Mouse (Mus musculus): ENCODE measurements around the gene Akr1b8. TPM values are rescaled to one million over a fixed set of nuclear protein-coding genes. Genes with fewer than 3 reads are reported as not detected.
A peak's percentile ranks its signal among the peaks of the same experiment; 100 is the strongest.
"Not testable (repeated sequence)": the region's sequence is repeated elsewhere in the genome, so short reads cannot be mapped to it uniquely, and the experiment has no call there.

Akr1b8 gene
- polyA plus RNA-seq, 1 experiment from 2014 or later = 5.2 TPM

- Histone ChIP-seq H3K4me2 (ENCODE audit: low read depth, low read length) (no peak overlapping the region), H3K4me1 (ENCODE audit: control insufficient read depth, insufficient read depth, low read length) (no peaks in the 10 kb centered on the region), H3K9me3 (ENCODE audit: control insufficient read depth, low read length) (no peaks in the 10 kb centered on the region), H3K36me3 (ENCODE audit: control insufficient read depth, insufficient read depth, low read length) (no peaks in the 10 kb centered on the region), H3K4me3 (ENCODE audit: low read depth, low read length) (no peak overlapping the region), H3K27ac (ENCODE audit: low read depth, low read length) (no peak overlapping the region), H3K9ac (replicated peaks; ENCODE audit: low read depth, low read length) (no peak overlapping the region), H3K27me3 (ENCODE audit: control insufficient read depth, insufficient read depth, low read length) (no peaks in the 10 kb centered on the region)
- WGBS = 44% methylated on average over 10 of the region's 10 CpGs
- ATAC-seq (ENCODE audit: low read depth) = no peak
Measured at GRCm38 (mm10) chr6:34344135-34344850, 9.6 kb upstream of the Akr1b8 start.

GRCm38 (mm10) chr6:34344935-34345334 is 9.0 kb upstream of the Akr1b8 start:
- H3K4me3 ChIP-seq (ENCODE audit: low read depth, low read length) = no peak overlapping the region

GRCm38 (mm10) chr6:34346096-34346898 is 7.6 kb upstream of the Akr1b8 start:
- H3K4me1 ChIP-seq (ENCODE audit: control insufficient read depth, insufficient read depth, low read length) = no peaks in the 10 kb centered on the region
- H3K27ac ChIP-seq (ENCODE audit: low read depth, low read length) = no peak overlapping the region
- ATAC-seq (ENCODE audit: low read depth) = peak; percentile 82; the same call in 1 of the 2 replicates
- no peak overlapping the region for H3K4me2 ChIP-seq (ENCODE audit: low read depth, low read length)
- no peaks in the 10 kb centered on the region for H3K36me3 ChIP-seq (ENCODE audit: control insufficient read depth, insufficient read depth, low read length)
- H3K9ac ChIP-seq (replicated peaks; ENCODE audit: low read depth, low read length) = no peak overlapping the region
- no peaks in the 10 kb centered on the region for H3K9me3 ChIP-seq (ENCODE audit: control insufficient read depth, low read length)
- H3K4me3 ChIP-seq (ENCODE audit: low read depth, low read length) = no peak overlapping the region
- H3K27me3 ChIP-seq (ENCODE audit: control insufficient read depth, insufficient read depth, low read length) = no peaks in the 10 kb centered on the region
- 55% methylated on average over 14 of the region's 14 CpGs for WGBS

More at GRCm38 (mm10) chr6:34344935-34345334, 9.0 kb upstream of the Akr1b8 start:
- Histone ChIP-seq H3K4me1 (ENCODE audit: control insufficient read depth, insufficient read depth, low read length) (no peaks in the 10 kb centered on the region), H3K27me3 (ENCODE audit: control insufficient read depth, insufficient read depth, low read length) (no peaks in the 10 kb centered on the region), H3K4me2 (ENCODE audit: low read depth, low read length) (no peak overlapping the region), H3K27ac (ENCODE audit: low read depth, low read length) (no peak overlapping the region), H3K9ac (replicated peaks; ENCODE audit: low read depth, low read length) (no peak overlapping the region), H3K36me3 (ENCODE audit: control insufficient read depth, insufficient read depth, low read length) (no peaks in the 10 kb centered on the region), H3K9me3 (ENCODE audit: control insufficient read depth, low read length) (no peaks in the 10 kb centered on the region)
- WGBS = 30% methylated on average over 9 of the region's 9 CpGs
- ATAC-seq (ENCODE audit: low read depth) = no peak

- Histone ChIP-seq H3K36me3 (ENCODE audit: control insufficient read depth, insufficient read depth, low read length) (no peaks in the 10 kb centered on the region), H3K4me1 (ENCODE audit: control insufficient read depth, insufficient read depth, low read length) (0 out of 2 replicates have a peak, but pooled peaks cover 3% of the 10 kb centered on the region), H3K27ac (ENCODE audit: low read depth, low read length) (no peak overlapping the region), H3K4me2 (ENCODE audit: low read depth, low read length) (no peak overlapping the region), H3K9me3 (ENCODE audit: control insufficient read depth, low read length) (no peaks in the 10 kb centered on the region), H3K9ac (replicated peaks; ENCODE audit: low read depth, low read length) (no peak overlapping the region), H3K4me3 (ENCODE audit: low read depth, low read length) (no peak overlapping the region), H3K27me3 (ENCODE audit: control insufficient read depth, insufficient read depth, low read length) (no peaks in the 10 kb centered on the region)
- ATAC-seq (ENCODE audit: low read depth) = no peak
- 89% methylated on average over 12 of the region's 12 CpGs for WGBS
Measured at GRCm38 (mm10) chr6:34350037-34350699, 3.8 kb upstream of the Akr1b8 start.

- H3K4me2 ChIP-seq (ENCODE audit: low read depth, low read length); H3K9ac ChIP-seq (replicated peaks; ENCODE audit: low read depth, low read length); H3K27ac ChIP-seq (ENCODE audit: low read depth, low read length); ATAC-seq (ENCODE audit: low read depth); H3K36me3 ChIP-seq (ENCODE audit: control insufficient read depth, insufficient read depth, low read length); H3K4me1 ChIP-seq (ENCODE audit: control insufficient read depth, insufficient read depth, low read length); H3K27me3 ChIP-seq (ENCODE audit: control insufficient read depth, insufficient read depth, low read length); H3K4me3 ChIP-seq (ENCODE audit: low read depth, low read length); H3K9me3 ChIP-seq (ENCODE audit: control insufficient read depth, low read length): not testable (repeated sequence)
- 39% methylated on average over 10 of the region's 10 CpGs for whole genome bisulfite sequencing
Measured at GRCm38 (mm10) chr6:34351481-34351880, 2.4 kb upstream of the Akr1b8 start.

GRCm38 (mm10) chr6:34352401-34352800 is 1.5 kb upstream of the Akr1b8 start:
- Histone ChIP-seq H3K4me1 (ENCODE audit: control insufficient read depth, insufficient read depth, low read length) (0 out of 2 replicates have a peak, but pooled peaks cover 3% of the 10 kb centered on the region), H3K27me3 (ENCODE audit: control insufficient read depth, insufficient read depth, low read length) (no peaks in the 10 kb centered on the region), H3K4me2 (ENCODE audit: low read depth, low read length) (no peak overlapping the region), H3K9me3 (ENCODE audit: control insufficient read depth, low read length) (no peaks in the 10 kb centered on the region), H3K36me3 (ENCODE audit: control insufficient read depth, insufficient read depth, low read length) (no peaks in the 10 kb centered on the region), H3K27ac (ENCODE audit: low read depth, low read length) (no peak overlapping the region), H3K4me3 (ENCODE audit: low read depth, low read length) (no peak overlapping the region), H3K9ac (replicated peaks; ENCODE audit: low read depth, low read length) (no peak overlapping the region)
- no peak for ATAC-seq (ENCODE audit: low read depth)
- 84% methylated on average over 3 of the region's 3 CpGs for WGBS

GRCm38 (mm10) chr6:34354354-34355348 is 732 bp downstream of the Akr1b8 start:
- 80% methylated on average over 8 of the region's 8 CpGs for WGBS
- Histone ChIP-seq H3K9ac (replicated peaks; ENCODE audit: low read depth, low read length) (no peak overlapping the region), H3K27me3 (ENCODE audit: control insufficient read depth, insufficient read depth, low read length) (no peaks in the 10 kb centered on the region)

GRCm38 (mm10) chr6:34355349-34355747 is 1.4 kb downstream of the Akr1b8 start:
- no peak for ATAC-seq (ENCODE audit: low read depth)
- no peak overlapping the region for H3K27ac ChIP-seq (ENCODE audit: low read depth, low read length)
- 86% methylated on average over 6 of the region's 6 CpGs for WGBS

More at GRCm38 (mm10) chr6:34354354-34355348, 732 bp downstream of the Akr1b8 start:
- peak overlapping the region; percentile 21 for H3K4me2 ChIP-seq (ENCODE audit: low read depth, low read length)
- no peaks in the 10 kb centered on the region for H3K36me3 ChIP-seq (ENCODE audit: control insufficient read depth, insufficient read depth, low read length)
- H3K4me1 ChIP-seq (ENCODE audit: control insufficient read depth, insufficient read depth, low read length) = 0 out of 2 replicates have a peak, but pooled peaks cover 3% of the 10 kb centered on the region
- no peaks in the 10 kb centered on the region for H3K9me3 ChIP-seq (ENCODE audit: control insufficient read depth, low read length)
- no peak for ATAC-seq (ENCODE audit: low read depth)
- H3K4me3 ChIP-seq (ENCODE audit: low read depth, low read length) = no peak overlapping the region
- H3K27ac ChIP-seq (ENCODE audit: low read depth, low read length) = no peak overlapping the region

More at GRCm38 (mm10) chr6:34355349-34355747, 1.4 kb downstream of the Akr1b8 start:
- Histone ChIP-seq H3K27me3 (ENCODE audit: control insufficient read depth, insufficient read depth, low read length) (no peaks in the 10 kb centered on the region), H3K9ac (replicated peaks; ENCODE audit: low read depth, low read length) (no peak overlapping the region), H3K4me1 (ENCODE audit: control insufficient read depth, insufficient read depth, low read length) (0 out of 2 replicates have a peak, but pooled peaks cover 3% of the 10 kb centered on the region), H3K4me2 (ENCODE audit: low read depth, low read length) (no peak overlapping the region), H3K36me3 (ENCODE audit: control insufficient read depth, insufficient read depth, low read length) (no peaks in the 10 kb centered on the region), H3K9me3 (ENCODE audit: control insufficient read depth, low read length) (no peaks in the 10 kb centered on the region), H3K4me3 (ENCODE audit: low read depth, low read length) (no peak overlapping the region)

Data from neural tube, embryonic 14.5 days (tissue).